Mouse (Mus musculus) retina, adult 2 months (tissue): ENCODE data around the gene Igfbp3.

ENCODE experiments used
- DNase-seq: peaks from one replicate; pipeline ENCODE4 v3.0.0-alpha.2; 2012; ENCODE audit warnings: low read depth, low spot score

The Igfbp3 gene

GRCm38 (mm10) chr11:7161502-7162174 is 52.1 kb downstream of the Igfbp3 start:
- DNase-seq = peak; percentile 22

- no peak for DNase-seq
These were observed 53.1 kb downstream of the Igfbp3 start for GRCm38 (mm10) chr11:7160637-7161101.

- no peak for DNase-seq
These were observed 53.6 kb downstream of the Igfbp3 start for GRCm38 (mm10) chr11:7160146-7160545.

- DNase-seq = no peak
These were observed 55.5 kb downstream of the Igfbp3 start for GRCm38 (mm10) chr11:7158196-7158595.

- no peak for DNase-seq
These were observed 57.3 kb downstream of the Igfbp3 start for GRCm38 (mm10) chr11:7156427-7156826.
